Comparison of ENCODE assay signal across 7 mouse cellular contexts in genomic region chr9:65586406-65587269, GRCm38 (mm10). TPM values are rescaled to one million over a fixed set of nuclear protein-coding genes. Genes with fewer than 3 reads are reported as not detected.
DNase-seq lines count a peak whose midpoint lies in the region; ATAC-seq lines count a peak whose summit lies in the region.

Gene Pif1, plus strand, starts transcription at chr9:65587160.

- peaks cover 27% of the 10 kb centered on the region for H3K36me3 ChIP-seq in limb, embryonic 10.5 days
- peaks cover 16% of the 10 kb centered on the region for H3K36me3 ChIP-seq in midbrain, embryonic 12.5 days

- peak within 1 kb of the TSS; percentile 96 for H3K4me2 ChIP-seq in midbrain, embryonic 12.5 days (replicated peaks)

- H3K27me3 ChIP-seq in limb, embryonic 10.5 days (ENCODE audit: low read depth, poor library complexity, severe bottlenecking): no peaks in the 10 kb centered on the region
- peaks cover 6% of the 10 kb centered on the region for H3K27me3 ChIP-seq in midbrain, embryonic 12.5 days

- WGBS in limb, embryonic 10.5 days: 10% methylated on average over 28 of the region's 28 CpGs
- WGBS in midbrain, embryonic 12.5 days: 9% methylated on average over 27 of the region's 28 CpGs

- peak within 1 kb of the TSS; percentile 91 for H3K27ac ChIP-seq in limb, embryonic 10.5 days
- peak within 1 kb of the TSS; percentile 64 for H3K27ac ChIP-seq in midbrain, embryonic 12.5 days (replicated peaks)

- ATAC-seq in activated CD4-positive, CD25-positive, alpha-beta regulatory T cell, adult 4 months: peak; percentile 80
- peak; percentile 88 for ATAC-seq in midbrain, embryonic 12.5 days (ENCODE audit: low FRiP score, low read depth)

- peak within 1 kb of the TSS; percentile 78 for H3K9ac ChIP-seq in midbrain, embryonic 12.5 days (replicated peaks)

- peaks cover 34% of the 10 kb centered on the region for H3K4me1 ChIP-seq in limb, embryonic 10.5 days
- peaks cover 30% of the 10 kb centered on the region for H3K4me1 ChIP-seq in midbrain, embryonic 12.5 days

- DNase-seq in embryo, embryonic 10.5 days (ENCODE audit: low spot score): peak; percentile 97
- peak; percentile 76 for DNase-seq in gastrocnemius, postnatal 10 days
- peak; percentile 91 for DNase-seq in induced T-regulatory cell, adult 2 months (ENCODE audit: low read depth)
- peak; percentile 90 for DNase-seq in limb, embryonic 10.5 days (ENCODE audit: low spot score)
- DNase-seq in spleen, adult 12 weeks (ENCODE audit: low spot score): peak; percentile 79

- no peaks in the 10 kb centered on the region for H3K9me3 ChIP-seq in limb, embryonic 10.5 days (replicated peaks)
- H3K9me3 ChIP-seq in midbrain, embryonic 12.5 days: no peaks in the 10 kb centered on the region

- peak within 1 kb of the TSS; percentile 80 for H3K4me3 ChIP-seq in limb, embryonic 10.5 days
- peak within 1 kb of the TSS; percentile 66 for H3K4me3 ChIP-seq in midbrain, embryonic 12.5 days

RNA-seq across cellular contexts. Expression of gene Pif1, which starts in this region (rescaled TPM):
- 1 to 10 TPM; 2.4 to 2.6 TPM for polyA plus RNA-seq in activated CD4-positive, CD25-positive, alpha-beta regulatory T cell, adult 4 months (2017; shearing (Covaris generic))
- 1 to 10 TPM in 1 of 2 experiments, under 1 TPM in 1; 0.92 to 1.4 TPM for total RNA-seq in gastrocnemius, postnatal 10 days (2021)
- polyA plus RNA-seq in limb, embryonic 10.5 days (2016; fragmentation: Nextera tagmentation; extraction: Ambion mirVana): 24.5 and 26.7 TPM in 2 replicates
- polyA plus RNA-seq in midbrain, embryonic 12.5 days (2016; fragmentation: Nextera tagmentation; extraction: Ambion mirVana): 22.3 and 24.0 TPM in 2 replicates

Comparison
In these comparisons a context has a peak if more than half of its experiments do, and no peak if none do; other contexts are left out.
1. Peak in every context shown above with its lines: DNase-seq, ATAC-seq, H3K4me3 ChIP-seq and H3K27ac ChIP-seq.